Mouse (Mus musculus) stomach, postnatal 0 days (tissue): ENCODE data around the gene Tars2.

Experiments used
- CTCF ChIP-seq: IDR thresholded peaks from 2 replicates; pipeline ENCODE4 v1.5.1; 2016; ENCODE audit warnings: antibody characterized with exemption, low read depth, mild to moderate bottlenecking, moderate library complexity
- EP300 ChIP-seq: optimal IDR thresholded peaks from 2 replicates; pipeline ENCODE3; 2016; ENCODE audit warnings: antibody characterized with exemption

DNA sequence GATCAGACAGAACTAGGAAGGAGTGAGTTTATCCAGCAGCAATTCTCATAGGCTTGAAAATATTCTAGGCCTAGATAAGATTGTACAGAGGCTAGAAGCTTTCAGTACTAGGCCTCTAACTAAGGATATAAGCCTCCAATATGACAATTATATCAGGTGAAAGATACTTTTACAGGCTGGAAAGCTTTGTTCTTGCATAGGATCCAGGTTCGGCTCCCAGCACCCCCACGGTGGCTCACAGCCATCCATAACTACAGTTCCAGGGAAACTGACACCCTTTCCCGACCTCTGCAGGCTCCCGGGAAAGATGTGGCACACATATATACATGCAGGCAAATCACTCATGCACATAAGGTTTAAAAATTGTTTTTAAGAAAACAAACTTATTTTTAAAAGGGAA, 43.8 kb upstream of the Tars2 start:
- TF ChIP-seq CTCF (no peak), EP300 (no peak)
